Mouse (Mus musculus) bone marrow, adult 2 months (tissue): ENCODE measurements around the gene Tnfrsf21.

Source experiments
- CTCF ChIP-seq: fragments of 200-500 bp; IDR thresholded peaks from 2 replicates; pipeline ENCODE4 v1.5.1; 2011; ENCODE audit warnings: low read length, control low read depth; ENCODE audit not compliant: control insufficient read depth, insufficient read depth
- POLR2A ChIP-seq: fragments of 200-500 bp; IDR thresholded peaks from 2 replicates; pipeline ENCODE4 v1.6.1; 2011; ENCODE audit warnings: low read depth, mild to moderate bottlenecking, control low read depth, low read length, borderline replicate concordance; ENCODE audit not compliant: control insufficient read depth

- no peak for TF ChIP-seq POLR2A
- no peak for TF ChIP-seq CTCF
Measured at GRCm38 (mm10) chr17:43026708-43027107, 10.4 kb downstream of the Tnfrsf21 start.
